Mouse (Mus musculus): ENCODE measurements around the gene Olig3. TPM values are rescaled to one million over a fixed set of nuclear protein-coding genes. Genes with fewer than 3 reads are reported as not detected.

The Olig3 gene
- total and polyA plus RNA-seq, 2 experiments from 2014 or later, result 0.65 TPM; not detected in 1

- DNase-seq, result no peak
- Histone ChIP-seq H3K36me3 (ENCODE audit: insufficient read depth) (no peaks in the 10 kb centered on the region), H3K4me1 (ENCODE audit: insufficient read depth) (no peaks in the 10 kb centered on the region), H3K4me3 (ENCODE audit: low read depth, low read length) (no peak overlapping the region), H3K27me3 (ENCODE audit: insufficient read depth, low read length) (peaks cover 88% of the 10 kb centered on the region), H3K4me2 (ENCODE audit: low read depth) (no peak overlapping the region), H3K9me3 (ENCODE audit: low read length) (no peaks in the 10 kb centered on the region), H3K27ac (ENCODE audit: low read depth, low read length) (no peak overlapping the region), H3K9ac (no peak overlapping the region)
- TF ChIP-seq CTCF (IDR thresholded peaks at IDR 0.05; ENCODE audit: low read depth), result no peak
- no peak for ATAC-seq
- 3% methylated on average over 8 of the region's 8 CpGs for WGBS
Observed at GRCm38 (mm10) chr10:19362294-19362590, 5.9 kb downstream of the Olig3 start.

- Histone ChIP-seq H3K4me1 (ENCODE audit: insufficient read depth) (no peaks in the 10 kb centered on the region), H3K4me2 (ENCODE audit: low read depth) (peak overlapping the region; percentile 17; the same call in 1 of the 2 replicates), H3K36me3 (ENCODE audit: insufficient read depth) (no peaks in the 10 kb centered on the region), H3K9ac (no peak overlapping the region), H3K4me3 (ENCODE audit: low read depth, low read length) (no peak overlapping the region), H3K9me3 (ENCODE audit: low read length) (no peaks in the 10 kb centered on the region), H3K27ac (ENCODE audit: low read depth, low read length) (no peak overlapping the region), H3K27me3 (ENCODE audit: insufficient read depth, low read length) (peaks cover 82% of the 10 kb centered on the region)
- TF ChIP-seq CTCF (IDR thresholded peaks at IDR 0.05; ENCODE audit: low read depth), result no peak
- 2% methylated on average over 17 of the region's 17 CpGs for WGBS
- ATAC-seq (no peak), DNase-seq (no peak)
Observed at GRCm38 (mm10) chr10:19362861-19363260, 6.5 kb downstream of the Olig3 start.

GRCm38 (mm10) chr10:19363365-19363764 lies 7.0 kb downstream of the Olig3 start:
- ATAC-seq (no peak), DNase-seq (no peak)
- WGBS, result 7% methylated on average over 5 of the region's 5 CpGs
- Histone ChIP-seq H3K27ac (ENCODE audit: low read depth, low read length) (no peak overlapping the region), H3K4me2 (ENCODE audit: low read depth) (no peak overlapping the region), H3K36me3 (ENCODE audit: insufficient read depth) (no peaks in the 10 kb centered on the region), H3K9me3 (ENCODE audit: low read length) (no peaks in the 10 kb centered on the region), H3K27me3 (ENCODE audit: insufficient read depth, low read length) (peaks cover 77% of the 10 kb centered on the region), H3K4me1 (ENCODE audit: insufficient read depth) (no peaks in the 10 kb centered on the region), H3K9ac (no peak overlapping the region), H3K4me3 (ENCODE audit: low read depth, low read length) (no peak overlapping the region)
- no peak for TF ChIP-seq CTCF (IDR thresholded peaks at IDR 0.05; ENCODE audit: low read depth)

- Histone ChIP-seq H3K27ac (ENCODE audit: low read depth, low read length) (no peak overlapping the region), H3K27me3 (ENCODE audit: insufficient read depth, low read length) (peaks cover 25% of the 10 kb centered on the region), H3K9ac (no peak overlapping the region), H3K36me3 (ENCODE audit: insufficient read depth) (no peaks in the 10 kb centered on the region), H3K9me3 (ENCODE audit: low read length) (no peaks in the 10 kb centered on the region), H3K4me3 (ENCODE audit: low read depth, low read length) (no peak overlapping the region), H3K4me2 (ENCODE audit: low read depth) (no peak overlapping the region), H3K4me1 (ENCODE audit: insufficient read depth) (no peaks in the 10 kb centered on the region)
- DNase-seq, result no peak
- ATAC-seq, result no peak
- 92% methylated on average over 8 of the region's 9 CpGs for WGBS
- TF ChIP-seq CTCF (IDR thresholded peaks at IDR 0.05; ENCODE audit: low read depth), result no peak
Observed at GRCm38 (mm10) chr10:19369143-19369542, 12.8 kb downstream of the Olig3 start.

GRCm38 (mm10) chr10:19370146-19370545 lies 13.8 kb downstream of the Olig3 start:
- no peak overlapping the region for H3K9ac ChIP-seq
- ATAC-seq, result no peak
- no peak overlapping the region for H3K4me3 ChIP-seq (ENCODE audit: low read depth, low read length)
- 72% methylated on average over 3 of the region's 3 CpGs for WGBS
- no peak for DNase-seq
- no peaks in the 10 kb centered on the region for H3K4me1 ChIP-seq (ENCODE audit: insufficient read depth)
- no peaks in the 10 kb centered on the region for H3K9me3 ChIP-seq (ENCODE audit: low read length)
- H3K36me3 ChIP-seq (ENCODE audit: insufficient read depth), result no peaks in the 10 kb centered on the region
- H3K27ac ChIP-seq (ENCODE audit: low read depth, low read length), result no peak overlapping the region
- H3K4me2 ChIP-seq (ENCODE audit: low read depth), result no peak overlapping the region
- no peak for TF ChIP-seq CTCF (IDR thresholded peaks at IDR 0.05; ENCODE audit: low read depth)
- H3K27me3 ChIP-seq (ENCODE audit: insufficient read depth, low read length), result peaks cover 15% of the 10 kb centered on the region

- Histone ChIP-seq H3K27me3 (ENCODE audit: insufficient read depth, low read length) (peaks cover 5% of the 10 kb centered on the region; the same call in 1 of the 2 replicates), H3K9ac (no peak overlapping the region), H3K4me1 (ENCODE audit: insufficient read depth) (no peaks in the 10 kb centered on the region), H3K4me3 (ENCODE audit: low read depth, low read length) (no peak overlapping the region), H3K27ac (ENCODE audit: low read depth, low read length) (no peak overlapping the region), H3K36me3 (ENCODE audit: insufficient read depth) (no peaks in the 10 kb centered on the region), H3K9me3 (ENCODE audit: low read length) (no peaks in the 10 kb centered on the region), H3K4me2 (ENCODE audit: low read depth) (no peak overlapping the region)
- ATAC-seq, result no peak
- WGBS, result 19% methylated on average over 5 of the region's 5 CpGs
- TF ChIP-seq CTCF (IDR thresholded peaks at IDR 0.05; ENCODE audit: low read depth), result no peak
- DNase-seq, result no peak
Observed at GRCm38 (mm10) chr10:19372263-19372662, 15.9 kb downstream of the Olig3 start.

GRCm38 (mm10) chr10:19373797-19374196 lies 17.5 kb downstream of the Olig3 start:
- TF ChIP-seq CTCF (IDR thresholded peaks at IDR 0.05; ENCODE audit: low read depth), result no peak
- H3K27ac ChIP-seq (ENCODE audit: low read depth, low read length), result no peak overlapping the region
- H3K36me3 ChIP-seq (ENCODE audit: insufficient read depth), result no peaks in the 10 kb centered on the region
- ATAC-seq (peak; percentile 90), DNase-seq (peak; percentile 71)
- H3K9ac ChIP-seq, result no peak overlapping the region
- H3K4me2 ChIP-seq (ENCODE audit: low read depth), result no peak overlapping the region
- no peaks in the 10 kb centered on the region for H3K9me3 ChIP-seq (ENCODE audit: low read length)
- 25% methylated on average over 7 of the region's 7 CpGs for WGBS
- peaks cover 5% of the 10 kb centered on the region; the same call in 1 of the 2 replicates for H3K27me3 ChIP-seq (ENCODE audit: insufficient read depth, low read length)
- no peak overlapping the region for H3K4me3 ChIP-seq (ENCODE audit: low read depth, low read length)
- H3K4me1 ChIP-seq (ENCODE audit: insufficient read depth), result no peaks in the 10 kb centered on the region

GRCm38 (mm10) chr10:19374311-19374710 lies 18.0 kb downstream of the Olig3 start:
- TF ChIP-seq CTCF (IDR thresholded peaks at IDR 0.05; ENCODE audit: low read depth), result no peak
- DNase-seq, result no peak
- ATAC-seq, result no peak
- H3K4me1 ChIP-seq (ENCODE audit: insufficient read depth), result no peaks in the 10 kb centered on the region
- H3K9ac ChIP-seq, result no peak overlapping the region
- H3K27ac ChIP-seq (ENCODE audit: low read depth, low read length), result no peak overlapping the region
- WGBS, result 62% methylated on average over 3 of the region's 3 CpGs
- H3K4me2 ChIP-seq (ENCODE audit: low read depth), result no peak overlapping the region
- no peak overlapping the region for H3K4me3 ChIP-seq (ENCODE audit: low read depth, low read length)
- H3K27me3 ChIP-seq (ENCODE audit: insufficient read depth, low read length), result peaks cover 5% of the 10 kb centered on the region; the same call in 1 of the 2 replicates
- no peaks in the 10 kb centered on the region for H3K9me3 ChIP-seq (ENCODE audit: low read length)
- no peaks in the 10 kb centered on the region for H3K36me3 ChIP-seq (ENCODE audit: insufficient read depth)

All from forebrain, postnatal 0 days (tissue).